Mouse (Mus musculus) midbrain, postnatal 0 days (tissue): Measurements from ENCODE around the gene Timm13. TPM values are rescaled to one million over a fixed set of nuclear protein-coding genes. Genes with fewer than 3 reads are reported as not detected.
A peak's percentile ranks its signal among the peaks of the same experiment; 100 is the strongest.

Source experiments
- ATAC-seq: fragments of 200-750 bp; cut with Nextera tagmentation; 2 replicates; pipeline ENCODE4 v1.8.0; 2017; ENCODE audit warnings: moderate number of reproducible peaks, mild to moderate bottlenecking, moderate TSS enrichment, moderate library complexity; ENCODE audit not compliant: low FRiP score
- DNase-seq: peaks from one replicate; pipeline ENCODE4 v3.0.0-alpha.2; 2015; ENCODE audit warnings: low spot score
- H3K27ac ChIP-seq: fragments of 300-500 bp; sonication (generic); 2 replicates; pipeline ENCODE4 v1.5.1; 2014; ENCODE audit warnings: low read depth, mild to moderate bottlenecking, low read length, mixed read lengths
- H3K27me3 ChIP-seq: fragments of 300-500 bp; sonication (generic); 2 replicates; pipeline ENCODE4 v1.6.1; 2014; ENCODE audit warnings: low read length, control low read depth, mixed read lengths; ENCODE audit not compliant: insufficient read depth
- H3K36me3 ChIP-seq: fragments of 300-500 bp; sonication (generic); 2 replicates; pipeline ENCODE4 v1.6.1; 2014; ENCODE audit warnings: low read length, control low read depth, mixed read lengths; ENCODE audit not compliant: insufficient read depth
- H3K4me1 ChIP-seq: fragments of 300-500 bp; sonication (generic); 2 replicates; pipeline ENCODE4 v1.6.1; 2014; ENCODE audit warnings: mild to moderate bottlenecking, control low read depth, antibody characterized with exemption, low read length, mixed read lengths; ENCODE audit not compliant: insufficient read depth
- H3K4me2 ChIP-seq: fragments of 300-500 bp; sonication (generic); 2 replicates; pipeline ENCODE4 v1.6.1; 2014; ENCODE audit warnings: low read depth, mild to moderate bottlenecking, low read length, mixed read lengths; ENCODE audit not compliant: poor library complexity, severe bottlenecking
- H3K4me3 ChIP-seq: fragments of 300-500 bp; sonication (generic); 2 replicates; pipeline ENCODE4 v1.5.1; 2014; ENCODE audit warnings: low read depth, mild to moderate bottlenecking, low read length, moderate library complexity
- H3K9ac ChIP-seq: fragments of 300-500 bp; sonication (generic); replicated peaks from 2 replicates; pipeline ENCODE4 v1.6.1; 2014; ENCODE audit warnings: mild to moderate bottlenecking, low read length, moderate library complexity, mixed read lengths; ENCODE audit not compliant: poor library complexity, severe bottlenecking
- H3K9me3 ChIP-seq: fragments of 300-500 bp; sonication (generic); 2 replicates; pipeline ENCODE4 v1.6.1; 2016; ENCODE audit warnings: low read length, control low read depth
- CTCF ChIP-seq: IDR thresholded peaks from 2 replicates; pipeline ENCODE4 v1.5.1; 2016; ENCODE audit warnings: antibody characterized with exemption, mild to moderate bottlenecking
- WGBS: fragments of 180-500 bp; shearing (Covaris S2); extraction: QIAGEN DNeasy Blood & Tissue Kit; methylation state at CpG from one replicate; pipeline ENCODE4 v1.1.7; 2014; 5-methylcytosine and 5-hydroxymethylcytosine counted together
- polyA plus RNA-seq: library from polyadenylated mRNA; unstranded; fragments of >200 nt; fragmentation: Nextera tagmentation; extraction: Ambion mirVana; gene quantifications from 2 replicates; pipeline ENCODE4 v1.2.1, GENCODE M21; 2015
- total RNA-seq: library from RNA; depleted of rRNA; stranded (reverse); fragments of >200 nt; gene quantifications from 2 replicates; pipeline ENCODE4 v1.2.3, GENCODE M21; 2014

Timm13 gene
- total and polyA plus RNA-seq, 2 experiments from 2014 or later: 267 to 362 TPM

- no peak for DNase-seq
- WGBS: 95% methylated on average over 8 of the region's 8 CpGs
These were observed 1.7 kb downstream of the Timm13 start for GRCm38 (mm10) chr10:80899074-80899473.

GRCm38 (mm10) chr10:80897861-80898510, 2.8 kb downstream of the Timm13 start:
- Histone ChIP-seq H3K27me3 (no peaks in the 10 kb centered on the region), H3K9ac (no peak overlapping the region), H3K27ac (no peak overlapping the region), H3K36me3 (peaks cover 20% of the 10 kb centered on the region), H3K9me3 (no peaks in the 10 kb centered on the region), H3K4me2 (no peak overlapping the region), H3K4me3 (no peak overlapping the region), H3K4me1 (peaks cover 4% of the 10 kb centered on the region; the same call in 1 of the 2 replicates)
- no peak for TF ChIP-seq CTCF
- peak; percentile 26 for DNase-seq
- ATAC-seq: no peak
- 29% methylated on average over 35 of the region's 41 CpGs for WGBS

More at GRCm38 (mm10) chr10:80899074-80899473, 1.7 kb downstream of the Timm13 start:
- Histone ChIP-seq H3K4me2 (no peak overlapping the region), H3K27ac (no peak overlapping the region), H3K4me1 (peaks cover 4% of the 10 kb centered on the region; the same call in 1 of the 2 replicates), H3K9ac (0 out of 2 replicates have a peak overlapping the region, but pooled peaks have one; percentile 81), H3K36me3 (peaks cover 31% of the 10 kb centered on the region), H3K27me3 (no peaks in the 10 kb centered on the region), H3K9me3 (no peaks in the 10 kb centered on the region), H3K4me3 (no peak overlapping the region)
- TF ChIP-seq CTCF: no peak
- no peak for ATAC-seq

- H3K36me3 ChIP-seq: peaks cover 9% of the 10 kb centered on the region; the same call in 1 of the 2 replicates
- no peak for DNase-seq
- no peaks in the 10 kb centered on the region for H3K27me3 ChIP-seq
- no peak overlapping the region for H3K27ac ChIP-seq
- no peak overlapping the region for H3K4me2 ChIP-seq
- no peak for TF ChIP-seq CTCF
- peaks cover 4% of the 10 kb centered on the region; the same call in 1 of the 2 replicates for H3K4me1 ChIP-seq
- no peak overlapping the region for H3K4me3 ChIP-seq
- no peak for ATAC-seq
- WGBS: 73% methylated on average over 24 of the region's 24 CpGs
- no peaks in the 10 kb centered on the region for H3K9me3 ChIP-seq
- no peak overlapping the region for H3K9ac ChIP-seq
These were observed 3.9 kb downstream of the Timm13 start for GRCm38 (mm10) chr10:80896581-80897485.

GRCm38 (mm10) chr10:80895697-80896096, 5.1 kb downstream of the Timm13 start:
- 83% methylated on average over 6 of the region's 6 CpGs for WGBS
- ATAC-seq (no peak), DNase-seq (no peak)
- H3K4me1 ChIP-seq: peaks cover 4% of the 10 kb centered on the region; the same call in 1 of the 2 replicates
- no peak overlapping the region for H3K9ac ChIP-seq
- no peaks in the 10 kb centered on the region for H3K9me3 ChIP-seq
- H3K27ac ChIP-seq: no peak overlapping the region
- H3K27me3 ChIP-seq: no peaks in the 10 kb centered on the region
- H3K36me3 ChIP-seq: peaks cover 9% of the 10 kb centered on the region; the same call in 1 of the 2 replicates
- no peak overlapping the region for H3K4me3 ChIP-seq
- no peak for TF ChIP-seq CTCF
- no peak overlapping the region for H3K4me2 ChIP-seq

GRCm38 (mm10) chr10:80895100-80895499, 5.7 kb downstream of the Timm13 start:
- Histone ChIP-seq H3K4me1 (peaks cover 4% of the 10 kb centered on the region; the same call in 1 of the 2 replicates), H3K4me3 (no peak overlapping the region), H3K27me3 (no peaks in the 10 kb centered on the region), H3K36me3 (peaks cover 9% of the 10 kb centered on the region; the same call in 1 of the 2 replicates), H3K4me2 (no peak overlapping the region), H3K9ac (no peak overlapping the region), H3K9me3 (no peaks in the 10 kb centered on the region), H3K27ac (no peak overlapping the region)
- no peak for TF ChIP-seq CTCF
- ATAC-seq (no peak), DNase-seq (no peak)
- 89% methylated on average over 7 of the region's 7 CpGs for WGBS
